Mouse (Mus musculus): ENCODE measurements at regions not wholly inside any gene's neighbourhood (a gene's known extent, or its start where the extent isn't known, plus 50 kb on each side); places are given as distances from the start of the nearest gene placed in this dataset.

DNA sequence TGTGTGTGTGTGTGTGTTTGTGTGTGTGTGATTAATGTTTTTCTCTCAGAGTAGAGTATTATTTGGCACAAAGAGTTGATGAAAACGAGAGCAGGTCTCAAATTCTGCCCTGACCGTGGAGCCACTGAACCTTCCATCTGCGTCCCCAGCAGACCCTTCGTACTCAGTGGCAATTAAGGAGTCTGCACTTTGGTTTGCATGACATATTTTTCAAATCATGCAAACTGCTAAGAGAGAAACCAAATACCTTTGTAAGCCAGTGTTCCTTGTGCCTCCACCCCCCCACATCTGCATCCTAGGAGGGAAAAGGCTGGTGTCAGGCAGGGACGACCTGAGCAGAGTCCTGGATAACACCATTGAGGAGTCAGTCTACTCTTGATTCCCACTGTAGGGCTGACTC lies 346.5 kb upstream of the Mki67 start:
- ATAC-seq (replicated peaks; ENCODE audit: insufficient number of reproducible peaks, low FRiP score, low TSS enrichment, poor library complexity, severe bottlenecking), result no peak

DNA sequence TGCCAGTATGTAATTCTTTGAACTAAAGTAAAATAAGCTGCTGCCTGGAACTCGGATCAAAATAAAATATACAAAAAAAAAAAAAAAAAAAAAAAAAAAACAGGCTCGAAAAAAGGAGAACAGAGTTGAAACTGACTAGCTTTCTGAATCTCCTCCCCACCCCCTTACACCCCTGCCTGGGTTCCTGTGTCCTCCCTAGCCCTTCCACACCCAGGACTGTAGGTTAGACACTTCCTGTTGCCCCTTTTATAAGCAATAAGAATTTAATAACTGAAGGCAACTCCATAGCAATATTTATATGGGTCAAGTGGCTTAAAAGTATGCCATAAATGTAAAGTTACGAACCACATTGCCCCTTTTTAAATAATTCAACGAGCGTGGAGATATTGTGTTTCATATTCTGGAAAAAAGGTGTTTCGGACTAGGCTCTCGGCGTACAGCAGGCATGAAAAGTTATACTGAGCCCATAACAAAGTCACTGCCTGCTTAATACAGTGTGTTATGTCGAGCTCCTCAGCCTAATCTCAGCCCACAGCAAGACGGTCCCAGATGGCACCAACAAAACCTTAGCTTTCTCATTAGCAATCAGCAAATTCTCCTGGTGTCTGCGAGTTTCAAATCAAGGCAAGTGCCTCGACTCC lies 349.0 kb upstream of the Mki67 start:
- no peak for ATAC-seq (replicated peaks; ENCODE audit: insufficient number of reproducible peaks, low FRiP score, low TSS enrichment, poor library complexity, severe bottlenecking)

DNA sequence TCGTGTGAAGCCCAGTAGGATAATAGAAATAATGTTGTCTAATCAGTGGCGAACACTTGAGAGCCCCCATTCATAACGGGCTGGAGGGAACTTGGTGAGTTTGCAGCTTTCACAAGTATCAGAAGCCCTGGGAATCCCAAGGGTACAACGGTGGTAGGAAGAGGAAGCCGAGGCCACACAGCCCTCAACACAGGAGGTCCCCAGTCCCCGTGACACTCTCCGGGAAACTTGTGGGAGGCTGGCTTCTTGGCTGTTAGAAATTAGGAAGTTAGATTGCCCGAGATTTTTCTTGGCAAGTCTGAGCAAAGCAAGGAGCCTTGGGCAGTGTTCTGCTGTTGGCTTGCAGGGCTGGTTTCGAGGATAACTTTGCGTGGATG lies 349.5 kb upstream of the Mki67 start:
- ATAC-seq (replicated peaks; ENCODE audit: insufficient number of reproducible peaks, low FRiP score, low TSS enrichment, poor library complexity, severe bottlenecking), result no peak

DNA sequence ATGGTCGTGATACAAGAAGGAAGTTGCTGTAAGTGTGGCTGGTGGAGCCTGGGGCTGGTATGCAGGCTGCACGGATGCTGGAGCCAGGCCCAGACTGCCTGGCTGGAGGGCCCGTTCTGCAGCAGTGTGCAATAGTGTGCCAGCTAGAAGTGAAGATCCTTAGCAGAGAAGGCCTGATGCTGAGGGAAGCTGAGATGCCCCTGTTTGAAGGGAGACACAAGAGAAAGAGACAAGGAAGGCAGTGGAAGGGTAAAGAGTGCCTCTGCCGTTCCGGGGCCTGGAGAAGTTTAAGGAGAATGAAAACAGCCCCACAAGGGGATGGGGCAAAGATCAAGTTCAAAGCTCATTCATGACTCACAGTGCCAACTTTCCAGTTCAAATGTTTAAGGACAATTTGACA lies 354.7 kb upstream of the Mki67 start:
- no peak for ATAC-seq (replicated peaks; ENCODE audit: insufficient number of reproducible peaks, low FRiP score, low TSS enrichment, poor library complexity, severe bottlenecking)

DNA sequence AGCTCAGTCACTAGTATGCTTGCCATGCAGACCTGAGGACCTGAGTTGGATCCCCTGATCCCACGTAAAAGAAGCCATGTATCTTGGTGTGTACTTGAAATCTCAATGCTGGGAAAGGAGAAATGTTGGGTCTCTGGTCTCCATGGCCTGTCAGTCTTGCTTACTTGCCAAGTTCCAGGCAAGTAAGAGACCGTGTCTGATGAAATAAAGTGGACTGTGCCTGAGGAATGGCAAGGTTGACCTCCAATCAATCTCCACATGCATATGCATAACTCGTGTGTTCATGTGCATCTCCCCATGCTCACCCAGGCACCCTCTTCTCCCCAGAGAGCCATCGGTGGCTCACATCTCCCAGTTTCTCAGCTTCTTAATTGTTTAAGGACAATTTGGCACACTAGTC lies 355.2 kb upstream of the Mki67 start:
- no peak for ATAC-seq (replicated peaks; ENCODE audit: insufficient number of reproducible peaks, low FRiP score, low TSS enrichment, poor library complexity, severe bottlenecking)

DNA sequence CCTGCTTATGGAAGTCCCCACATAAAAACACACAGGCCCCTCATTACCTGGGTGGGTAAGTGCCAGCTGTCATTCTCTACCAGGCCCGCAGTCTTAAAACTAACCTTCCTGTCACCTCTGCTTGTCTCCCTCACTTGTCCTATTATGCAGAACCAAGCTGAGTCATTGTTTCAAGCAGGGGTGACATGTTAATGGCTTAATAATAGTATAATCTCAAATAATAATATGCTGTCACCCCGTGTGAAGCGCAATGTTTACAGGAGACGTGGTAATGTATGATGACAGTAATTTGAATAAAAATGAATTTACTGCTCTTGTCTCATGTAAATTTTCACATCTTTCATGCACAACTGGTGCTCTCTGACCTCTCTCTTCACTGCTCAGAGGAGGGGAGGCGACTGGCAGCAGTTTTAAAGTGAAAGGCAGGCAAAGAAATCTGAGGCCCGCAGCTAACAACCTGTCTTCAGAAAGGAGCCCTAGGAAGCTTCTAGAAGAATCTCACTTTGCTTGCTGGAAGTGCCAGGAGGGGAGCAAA lies 357.2 kb upstream of the Mki67 start:
- no peak for ATAC-seq (replicated peaks; ENCODE audit: insufficient number of reproducible peaks, low FRiP score, low TSS enrichment, poor library complexity, severe bottlenecking)

DNA sequence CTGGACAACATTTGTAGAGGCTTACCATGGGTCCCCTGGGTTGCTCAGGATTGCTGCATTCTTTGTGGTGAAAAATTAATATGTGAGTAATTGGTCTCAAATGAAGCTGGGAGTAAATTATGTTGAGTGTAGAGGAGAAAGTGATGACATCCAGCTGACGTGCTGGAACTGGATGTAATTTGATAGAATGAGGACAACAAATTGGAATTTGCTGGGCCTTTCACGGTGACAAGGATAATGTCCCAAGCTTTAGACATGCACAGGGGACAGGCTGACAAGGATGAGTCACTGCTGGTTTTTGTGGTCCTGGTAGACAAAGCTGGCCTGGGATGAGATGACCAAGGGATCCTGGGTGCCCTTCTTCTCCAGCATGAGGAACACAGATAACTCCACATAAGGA lies 357.9 kb upstream of the Mki67 start:
- ATAC-seq (replicated peaks; ENCODE audit: insufficient number of reproducible peaks, low FRiP score, low TSS enrichment, poor library complexity, severe bottlenecking), result no peak

DNA sequence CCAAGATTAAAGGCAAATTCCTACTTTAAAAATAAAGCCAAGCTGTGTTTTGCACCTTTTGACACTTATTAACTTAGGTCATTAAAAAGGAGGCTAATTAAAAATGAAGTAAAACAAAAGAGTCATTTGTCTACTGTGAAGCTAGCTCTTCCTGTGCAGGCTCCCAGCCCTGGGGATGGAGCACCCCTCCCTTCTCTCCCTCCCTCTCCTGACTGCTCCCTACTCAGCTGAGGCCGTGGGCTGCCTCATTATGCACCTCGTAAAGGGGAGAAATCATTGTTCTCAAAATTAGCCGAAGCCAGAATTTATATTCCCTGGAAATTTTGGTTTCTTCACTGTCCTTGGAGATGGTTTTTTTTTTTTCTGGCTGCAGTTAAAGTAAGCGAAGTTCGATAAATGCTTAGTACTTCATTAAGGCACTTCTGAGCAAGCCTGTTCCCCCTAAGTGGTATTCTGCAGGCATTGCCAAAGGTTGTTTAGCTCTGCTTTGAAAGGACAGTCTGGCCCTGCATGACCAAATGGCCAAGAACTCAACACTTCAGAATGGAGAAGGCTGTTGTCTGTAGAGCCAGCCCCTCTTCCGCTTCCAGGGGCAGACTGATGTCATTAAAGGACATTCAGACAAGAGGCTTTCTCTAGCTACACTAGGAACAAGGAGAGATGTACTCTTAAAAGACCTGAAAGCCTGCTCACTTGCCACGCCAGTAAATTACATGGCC lies 365.5 kb upstream of the Mki67 start:
- ATAC-seq (replicated peaks; ENCODE audit: insufficient number of reproducible peaks, low FRiP score, low TSS enrichment, poor library complexity, severe bottlenecking), result no peak

DNA sequence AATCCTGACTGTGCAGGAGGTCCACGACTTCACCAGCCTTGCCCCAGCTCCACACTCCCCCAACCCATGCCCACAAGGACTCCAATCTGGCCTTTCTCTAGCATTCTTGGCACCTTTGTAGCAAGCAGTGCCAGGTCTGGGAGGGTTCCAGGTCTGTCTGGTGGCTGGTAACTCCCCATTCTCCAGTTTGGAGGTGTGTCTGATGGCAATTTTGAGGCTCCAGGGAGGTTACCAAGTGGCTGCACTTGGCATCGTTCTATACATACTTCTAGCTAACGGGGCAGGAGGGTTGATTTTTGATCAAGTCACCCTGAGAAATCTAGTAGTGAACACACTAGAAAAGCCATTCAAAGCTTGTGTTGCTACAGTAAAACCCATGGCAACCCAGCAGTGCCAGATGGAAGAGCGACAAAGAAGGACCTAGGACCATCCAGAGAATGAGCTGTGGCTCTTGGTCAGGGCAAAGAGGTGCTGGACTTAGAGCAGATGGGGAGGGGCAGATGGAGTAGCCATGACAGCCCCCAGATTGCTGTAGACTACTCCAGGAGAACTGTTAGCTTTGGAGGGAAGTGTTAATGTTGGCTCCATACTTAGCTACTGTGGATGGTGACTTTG lies 366.2 kb upstream of the Mki67 start:
- ATAC-seq (replicated peaks; ENCODE audit: insufficient number of reproducible peaks, low FRiP score, low TSS enrichment, poor library complexity, severe bottlenecking), result no peak

DNA sequence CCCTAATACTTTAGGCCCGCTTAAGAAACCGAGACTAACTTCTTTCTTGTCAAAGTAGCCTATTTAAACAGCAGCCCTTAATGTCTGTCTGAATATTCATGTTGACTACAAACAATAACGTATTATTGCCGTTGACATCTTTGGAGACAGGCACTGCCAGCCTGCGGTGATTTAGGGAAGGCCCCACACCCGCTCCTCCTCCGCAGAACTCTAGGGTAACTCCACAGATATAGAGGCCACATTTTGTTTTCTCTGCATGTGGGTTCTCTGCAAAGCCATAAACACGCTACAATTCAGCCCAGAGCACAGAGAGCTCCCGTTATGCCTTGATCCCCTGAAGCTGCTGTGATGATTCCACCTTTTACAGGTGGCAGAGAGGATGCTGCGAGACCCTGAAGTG lies 366.8 kb upstream of the Mki67 start:
- no peak for ATAC-seq (replicated peaks; ENCODE audit: insufficient number of reproducible peaks, low FRiP score, low TSS enrichment, poor library complexity, severe bottlenecking)

DNA sequence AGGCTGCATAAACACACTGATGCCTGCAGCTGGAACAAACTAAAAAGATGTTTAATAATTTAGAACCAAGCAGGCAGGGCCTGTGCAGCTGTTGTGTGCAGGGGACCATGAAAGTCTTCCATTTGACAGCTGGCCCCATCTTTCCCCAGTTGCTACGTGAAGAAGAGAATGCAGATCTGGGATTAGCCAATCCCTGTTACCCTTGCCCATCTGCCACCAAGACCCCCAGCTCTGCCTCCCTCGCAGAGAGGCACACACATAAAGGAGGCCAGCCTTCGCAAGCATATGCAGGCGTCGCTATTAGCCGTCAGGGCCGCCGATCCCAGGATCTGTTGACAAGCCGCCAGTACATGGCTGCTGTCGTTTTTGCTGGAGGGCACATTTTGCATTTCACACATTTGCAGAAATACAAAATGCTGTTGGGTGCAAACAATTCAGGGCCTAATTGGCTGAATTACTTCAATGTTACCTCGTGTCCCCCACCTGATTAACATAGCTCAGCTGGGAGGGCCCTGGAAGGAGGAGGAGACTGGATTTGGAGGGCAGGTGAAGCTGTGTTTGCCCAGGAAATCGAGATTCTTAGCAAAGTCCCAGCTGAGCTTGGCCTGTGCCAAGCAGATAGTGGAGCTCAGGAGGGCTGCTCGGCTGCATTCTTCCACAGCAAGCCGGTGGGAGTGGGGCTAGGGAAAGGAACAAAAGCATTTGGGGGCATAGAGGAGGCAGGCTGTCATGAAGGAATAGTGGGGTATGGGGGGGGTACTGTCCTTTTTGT lies 367.6 kb upstream of the Mki67 start:
- no peak for ATAC-seq (replicated peaks; ENCODE audit: insufficient number of reproducible peaks, low FRiP score, low TSS enrichment, poor library complexity, severe bottlenecking)

DNA sequence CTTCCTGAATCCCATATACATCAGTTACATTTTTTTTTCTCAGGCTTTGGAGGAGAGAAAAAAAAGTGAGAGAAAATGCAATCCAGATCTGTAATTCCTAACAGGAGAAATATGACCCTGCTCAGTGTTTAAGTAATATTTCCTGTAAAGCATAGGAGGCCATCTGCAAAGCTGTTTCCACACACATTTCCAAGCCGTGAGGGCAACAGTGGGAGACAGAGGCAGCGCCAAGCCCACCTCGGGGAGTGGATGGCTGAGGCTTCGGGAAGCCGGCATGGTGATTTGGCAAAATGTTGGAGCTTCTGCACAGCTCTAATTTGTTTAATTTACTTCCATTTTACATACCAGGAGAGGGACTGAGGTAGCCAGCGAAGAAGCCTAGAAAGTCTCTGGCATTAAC lies 372.6 kb upstream of the Mki67 start:
- no peak for ATAC-seq (replicated peaks; ENCODE audit: insufficient number of reproducible peaks, low FRiP score, low TSS enrichment, poor library complexity, severe bottlenecking)

DNA sequence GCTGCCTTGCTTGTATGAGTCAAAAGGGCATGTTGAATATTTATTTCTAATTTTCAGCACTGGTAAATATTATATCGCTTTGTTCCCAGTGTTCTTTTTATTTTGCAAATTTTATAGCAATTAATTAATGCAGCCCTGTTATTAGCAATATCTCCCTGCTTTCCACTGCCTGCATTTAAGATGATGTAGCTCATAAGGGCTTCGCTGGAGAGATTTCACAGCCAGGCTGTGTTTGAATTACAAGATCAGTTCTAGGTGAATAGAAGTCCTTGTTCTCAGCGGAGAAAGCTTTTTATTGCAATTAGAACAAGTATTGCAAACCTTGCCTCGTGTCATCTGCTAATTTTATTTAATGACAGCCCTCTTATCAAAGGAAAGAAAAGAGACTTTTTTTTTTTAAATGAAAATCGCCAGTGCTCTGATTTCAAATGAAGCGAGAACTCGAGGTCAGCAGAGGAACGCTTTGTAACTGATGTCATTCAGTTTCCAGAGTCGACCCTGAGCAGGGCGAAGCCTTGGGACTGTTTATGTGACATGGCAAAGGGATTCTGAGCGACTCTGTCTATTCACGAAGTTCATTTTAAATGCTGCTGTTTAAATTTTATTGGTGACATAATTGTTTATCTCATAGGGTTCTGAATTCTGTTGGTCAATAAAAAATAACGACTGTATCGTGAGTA lies 378.7 kb upstream of the Mki67 start:
- ATAC-seq (replicated peaks; ENCODE audit: insufficient number of reproducible peaks, low FRiP score, low TSS enrichment, poor library complexity, severe bottlenecking), result no peak

DNA sequence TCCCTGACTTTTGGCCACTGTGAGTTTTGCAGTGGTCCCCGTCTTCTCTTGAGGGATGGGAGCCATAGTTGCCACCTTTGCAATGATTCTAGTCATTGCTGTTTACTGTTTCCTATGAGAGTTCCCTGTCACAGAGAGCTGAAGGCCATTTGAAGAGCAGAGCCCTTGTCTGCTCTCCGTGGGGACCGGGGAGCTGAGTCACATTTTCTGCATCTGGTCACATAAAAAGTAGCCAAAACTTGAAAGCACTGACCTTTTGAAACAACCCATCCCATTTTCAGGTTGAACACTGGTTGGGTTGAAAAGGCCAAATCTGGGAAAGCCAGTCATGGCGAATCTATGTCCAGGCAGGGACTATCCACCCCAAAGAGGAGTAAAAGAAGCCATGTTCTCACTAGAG lies 387.9 kb upstream of the Mki67 start:
- no peak for ATAC-seq (replicated peaks; ENCODE audit: insufficient number of reproducible peaks, low FRiP score, low TSS enrichment, poor library complexity, severe bottlenecking)

DNA sequence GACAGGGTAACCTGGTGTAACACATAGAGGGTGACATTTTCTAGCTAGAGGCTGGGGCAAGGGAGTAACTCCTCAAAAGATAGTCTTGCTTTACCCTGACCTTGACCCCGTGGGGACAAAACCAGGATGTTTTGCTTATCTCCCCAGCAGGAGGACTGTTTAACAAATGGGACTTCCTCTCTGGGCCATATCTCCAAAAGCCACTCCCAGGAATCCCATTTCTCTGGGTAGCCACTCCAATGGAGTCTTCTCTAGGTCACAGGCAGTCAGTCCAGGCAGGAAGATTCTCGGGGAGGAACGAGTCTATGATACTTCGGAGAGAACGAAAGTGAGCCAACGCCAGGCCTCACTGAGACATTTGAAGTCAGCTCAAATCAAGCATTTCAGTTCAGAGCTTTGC lies 396.0 kb upstream of the Mki67 start:
- no peak for ATAC-seq (replicated peaks; ENCODE audit: insufficient number of reproducible peaks, low FRiP score, low TSS enrichment, poor library complexity, severe bottlenecking)

DNA sequence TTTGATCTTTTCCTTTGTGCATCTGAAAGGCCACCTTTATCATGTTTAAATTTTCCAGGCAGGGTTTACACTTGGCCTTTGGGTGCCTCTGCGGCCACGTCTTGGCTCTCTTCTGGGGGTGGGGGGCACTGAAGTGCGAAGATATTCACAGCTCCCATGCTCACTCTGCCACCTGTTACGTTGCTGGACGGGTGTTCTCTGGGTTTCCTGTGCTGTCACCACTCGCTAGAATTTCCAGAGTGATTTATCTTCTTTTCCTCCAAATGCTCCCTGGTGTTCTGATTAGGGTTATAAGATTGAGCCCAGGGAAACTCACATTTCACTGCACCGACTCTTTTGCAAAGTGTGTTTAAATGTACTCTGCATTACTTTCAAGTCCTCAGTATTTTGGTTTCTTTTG lies 404.8 kb upstream of the Mki67 start:
- no peak for ATAC-seq (replicated peaks; ENCODE audit: insufficient number of reproducible peaks, low FRiP score, low TSS enrichment, poor library complexity, severe bottlenecking)

DNA sequence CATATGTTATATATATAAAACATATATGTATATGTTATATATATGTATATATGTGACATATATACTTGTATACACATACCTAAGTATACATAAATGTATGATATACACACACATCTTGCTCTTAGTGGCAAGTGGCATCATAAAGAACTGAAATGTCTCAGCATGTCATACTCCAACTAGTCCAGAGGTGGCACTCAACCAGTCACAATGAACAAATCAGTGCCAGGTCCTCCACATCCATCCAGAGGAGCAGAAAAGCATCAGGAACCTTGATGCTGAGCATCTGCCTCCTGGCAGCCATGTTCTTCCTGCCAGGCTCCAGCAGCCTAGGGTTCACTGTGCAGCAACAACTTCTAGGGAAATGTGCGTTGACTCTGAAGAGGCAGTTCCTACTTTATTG lies 405.2 kb upstream of the Mki67 start:
- ATAC-seq (replicated peaks; ENCODE audit: insufficient number of reproducible peaks, low FRiP score, low TSS enrichment, poor library complexity, severe bottlenecking), result no peak

DNA sequence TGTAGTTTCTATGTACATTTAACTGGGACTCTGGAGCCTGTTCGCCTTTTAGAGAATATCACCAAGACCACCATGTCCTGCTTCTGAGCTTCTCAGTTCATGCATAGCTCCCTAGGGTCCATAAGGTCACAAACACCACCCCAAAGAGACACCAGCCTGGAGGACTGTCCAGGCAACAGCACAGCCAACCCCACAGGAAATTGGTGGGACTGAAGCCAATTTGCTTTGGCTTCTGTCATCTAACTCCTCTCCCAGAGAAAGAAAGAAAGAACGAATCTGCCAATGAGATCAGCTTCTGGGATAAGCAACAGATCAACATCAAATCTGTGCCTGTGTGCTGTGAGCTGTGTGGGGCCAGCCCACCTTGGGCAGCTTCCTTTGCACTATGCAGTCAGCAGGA lies 408.6 kb upstream of the Mki67 start:
- no peak for ATAC-seq (replicated peaks; ENCODE audit: insufficient number of reproducible peaks, low FRiP score, low TSS enrichment, poor library complexity, severe bottlenecking)

DNA sequence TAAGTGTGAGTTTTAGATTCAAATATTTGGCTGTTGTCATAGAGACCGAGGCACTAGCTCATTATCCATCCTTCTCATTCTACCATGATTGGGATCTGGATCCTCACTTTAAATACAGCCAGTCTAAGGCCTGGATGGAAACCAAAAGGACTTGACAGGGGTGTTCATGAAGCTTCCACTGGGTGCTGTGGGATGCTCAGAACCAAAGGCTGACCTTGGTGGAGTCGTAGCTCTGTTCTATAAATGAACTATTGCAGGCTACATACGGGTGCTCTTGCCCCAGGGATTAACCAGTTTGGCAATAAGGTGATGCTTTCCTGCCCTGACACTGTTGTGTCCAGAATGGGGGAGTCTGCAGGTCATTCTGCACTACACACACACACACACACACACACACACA lies 410.2 kb upstream of the Mki67 start:
- ATAC-seq (replicated peaks; ENCODE audit: insufficient number of reproducible peaks, low FRiP score, low TSS enrichment, poor library complexity, severe bottlenecking), result no peak
